Mouse (Mus musculus) MEL (cell line): ENCODE results near the gene Hcn4. TPM values are rescaled to one million over a fixed set of nuclear protein-coding genes. Genes with fewer than 3 reads are reported as not detected.

Experiments
- DNase-seq: peaks from one replicate; pipeline ENCODE4 v3.0.0; 2011; ENCODE audit warnings: low read depth, low spot score
- H3K27ac ChIP-seq: 2 replicates; pipeline ENCODE4 v1.5.1; 2012; ENCODE audit warnings: low read depth, mild to moderate bottlenecking, control low read depth, low read length, moderate library complexity; ENCODE audit not compliant: control insufficient read depth
- H3K27me3 ChIP-seq, 2 experiments: fragments of 150-350 bp in 1 of 2; sonication (generic) in 1 of 2; 2 replicates each; pipeline ENCODE4 v1.6.1; 2012; ENCODE audit warnings: low read length in 2 of 2, mild to moderate bottlenecking in 2 of 2, improper control_type of control experiment in 1 of 2, moderate library complexity in 1 of 2; ENCODE audit not compliant: insufficient read depth in 2 of 2, control insufficient read depth in 1 of 2
- H3K36me3 ChIP-seq, 2 experiments: 2 replicates each; pipeline ENCODE4 v1.6.1; 2012 to 2014; ENCODE audit warnings: low read length in 2 of 2, improper control_type of control experiment in 1 of 2, inconsistent platforms in 1 of 2, mild to moderate bottlenecking in 1 of 2; ENCODE audit not compliant: insufficient read depth in 2 of 2, control insufficient read depth in 1 of 2
- H3K4me1 ChIP-seq, 2 experiments: fragments of 150-350 bp in 1 of 2; sonication (generic) in 1 of 2; 2 replicates each; pipeline ENCODE4 v1.6.1; 2012; ENCODE audit warnings: low read length in 2 of 2, improper control_type of control experiment in 1 of 2, mild to moderate bottlenecking in 1 of 2; ENCODE audit not compliant: insufficient read depth in 2 of 2, control insufficient read depth in 1 of 2
- H3K4me3 ChIP-seq, 2 experiments: fragments of 150-350 bp in 1 of 2; sonication (generic) in 1 of 2; 2 replicates each; pipeline ENCODE4 v1.5.1; 2012; ENCODE audit warnings: low read depth in 2 of 2, low read length in 2 of 2, mild to moderate bottlenecking in 2 of 2, moderate library complexity in 2 of 2, control low read depth in 1 of 2, improper control_type of control experiment in 1 of 2; ENCODE audit not compliant: control insufficient read depth in 1 of 2, insufficient read depth in 1 of 2
- H3K79me2 ChIP-seq: 2 replicates; pipeline ENCODE4 v1.6.1; 2012; ENCODE audit warnings: mild to moderate bottlenecking, low read length, moderate library complexity; ENCODE audit not compliant: control insufficient read depth, poor library complexity, insufficient read depth
- H3K9ac ChIP-seq: 2 replicates; pipeline ENCODE4 v1.6.1; 2012; ENCODE audit warnings: low read depth, mild to moderate bottlenecking, control low read depth, low read length, moderate library complexity; ENCODE audit not compliant: control insufficient read depth, poor library complexity, severe bottlenecking
- H3K9me3 ChIP-seq: fragments of 150-350 bp; sonication (generic); replicated peaks from 2 replicates; pipeline ENCODE4 v1.6.1; 2012; ENCODE audit warnings: mild to moderate bottlenecking, low read length, improper control_type of control experiment, moderate library complexity; ENCODE audit not compliant: insufficient read depth
- BHLHE40 ChIP-seq: IDR thresholded peaks from 2 replicates; pipeline ENCODE4 v1.6.1; 2012; ENCODE audit warnings: low read depth, mild to moderate bottlenecking, inconsistent platforms, low read length, improper control_type of control experiment, borderline replicate concordance
- CHD1 ChIP-seq: IDR thresholded peaks from 2 replicates; pipeline ENCODE4 v1.6.1; 2012; ENCODE audit warnings: low read depth, mild to moderate bottlenecking, inconsistent platforms, low read length, improper control_type of control experiment
- CHD2 ChIP-seq: IDR thresholded peaks from 2 replicates; pipeline ENCODE4 v1.6.1; 2011; ENCODE audit warnings: low read length, improper control_type of control experiment
- ELF1 ChIP-seq: IDR thresholded peaks from 2 replicates; pipeline ENCODE4 v1.6.1; 2014; ENCODE audit warnings: low read depth, mild to moderate bottlenecking, inconsistent platforms, low read length, improper control_type of control experiment, moderate library complexity
- EP300 ChIP-seq, 2 experiments: IDR thresholded peaks; 2 replicates each; pipeline ENCODE4 v1.6.1; 2011; ENCODE audit warnings: improper control_type of control experiment in 2 of 2, low read length in 2 of 2, low read depth in 1 of 2, mild to moderate bottlenecking in 1 of 2
- GABPA ChIP-seq: IDR thresholded peaks from 2 replicates; pipeline ENCODE4 v1.6.1; 2012; ENCODE audit warnings: low read depth, mild to moderate bottlenecking, inconsistent platforms, low read length, improper control_type of control experiment, moderate library complexity
- JUND ChIP-seq: IDR thresholded peaks from 2 replicates; pipeline ENCODE4 v1.6.1; 2011; ENCODE audit warnings: low read depth, mild to moderate bottlenecking, improper control_type of control experiment, low read length
- MAFK ChIP-seq: IDR thresholded peaks from 2 replicates; pipeline ENCODE4 v1.6.1; 2011; ENCODE audit warnings: low read depth, mild to moderate bottlenecking, low read length, improper control_type of control experiment, borderline replicate concordance
- MAX ChIP-seq: IDR thresholded peaks from 2 replicates; pipeline ENCODE4 v1.6.1; 2011; ENCODE audit warnings: low read length, improper control_type of control experiment
- MEF2A ChIP-seq: IDR thresholded peaks from 2 replicates; pipeline ENCODE4 v1.6.1; 2014; ENCODE audit warnings: low read depth, mild to moderate bottlenecking, inconsistent platforms, low read length, improper control_type of control experiment; ENCODE audit not compliant: poor library complexity, insufficient replicate concordance, severe bottlenecking; ENCODE audit errors: extremely low read depth
- MXI1 ChIP-seq: IDR thresholded peaks from 2 replicates; pipeline ENCODE4 v1.6.1; 2011; ENCODE audit warnings: mild to moderate bottlenecking, low read depth, low read length, improper control_type of control experiment
- MYC ChIP-seq: IDR thresholded peaks from 2 replicates; pipeline ENCODE4 v1.6.1; 2011; ENCODE audit warnings: low read depth, mild to moderate bottlenecking, low read length, improper control_type of control experiment, moderate library complexity
- NELFE ChIP-seq: IDR thresholded peaks from 2 replicates; pipeline ENCODE4 v1.6.1; 2011; ENCODE audit warnings: low read depth, low read length, improper control_type of control experiment
- NRF1 ChIP-seq: IDR thresholded peaks from 2 replicates; pipeline ENCODE4 v1.6.1; 2014; ENCODE audit warnings: low read depth, mild to moderate bottlenecking, inconsistent platforms, low read length, improper control_type of control experiment, moderate library complexity; ENCODE audit not compliant: poor library complexity, insufficient read depth, severe bottlenecking
- POLR2A ChIP-seq, 2 experiments: IDR thresholded peaks; 2 replicates each; pipeline ENCODE4 v1.6.1; 2011 to 2012; ENCODE audit warnings: low read length in 2 of 2, mild to moderate bottlenecking in 2 of 2, control low read depth in 1 of 2, improper control_type of control experiment in 1 of 2, low read depth in 1 of 2, moderate library complexity in 1 of 2; ENCODE audit not compliant: control insufficient read depth in 1 of 2, insufficient read depth in 1 of 2, poor library complexity in 1 of 2
- POLR2AphosphoS2 ChIP-seq: IDR thresholded peaks from 2 replicates; pipeline ENCODE4 v1.6.1; 2011; ENCODE audit warnings: low read length, improper control_type of control experiment
- POLR2AphosphoS5 ChIP-seq: IDR thresholded peaks from 2 replicates; pipeline ENCODE4 v1.6.1; 2012; ENCODE audit warnings: low read depth, borderline replicate concordance, mild to moderate bottlenecking, inconsistent platforms, low read length, moderate library complexity, mixed read lengths
- SIN3A ChIP-seq: IDR thresholded peaks from 2 replicates; pipeline ENCODE4 v1.6.1; 2012; ENCODE audit warnings: low read length, improper control_type of control experiment, inconsistent platforms
- SMC3 ChIP-seq: IDR thresholded peaks from 2 replicates; pipeline ENCODE4 v1.6.1; 2011; ENCODE audit warnings: low read depth, low read length, improper control_type of control experiment
- TAL1 ChIP-seq: IDR thresholded peaks from 2 replicates; pipeline ENCODE4 v1.6.1; 2012; ENCODE audit warnings: mild to moderate bottlenecking, inconsistent platforms, low read length, moderate library complexity, mixed read lengths
- TBP ChIP-seq: IDR thresholded peaks from 2 replicates; pipeline ENCODE4 v1.8.0; 2011; ENCODE audit warnings: low read depth, low read length, improper control_type of control experiment
- TCF12 ChIP-seq: IDR thresholded peaks from 2 replicates; pipeline ENCODE4 v1.6.1; 2014; ENCODE audit warnings: low read depth, mild to moderate bottlenecking, inconsistent platforms, low read length, improper control_type of control experiment, moderate library complexity
- USF1 ChIP-seq: IDR thresholded peaks from 2 replicates; pipeline ENCODE4 v1.6.1; 2014; ENCODE audit warnings: low read depth, mild to moderate bottlenecking, inconsistent platforms, low read length, improper control_type of control experiment, moderate library complexity
- USF2 ChIP-seq, 2 experiments: IDR thresholded peaks; 2 replicates each; pipeline ENCODE4 v1.6.1; 2011 to 2012; ENCODE audit warnings: improper control_type of control experiment in 2 of 2, low read length in 2 of 2, borderline replicate concordance in 1 of 2, inconsistent platforms in 1 of 2, low read depth in 1 of 2, mild to moderate bottlenecking in 1 of 2; ENCODE audit not compliant: insufficient read depth in 1 of 2
- ZKSCAN1 ChIP-seq: IDR thresholded peaks from 2 replicates; pipeline ENCODE4 v1.6.1; 2012; ENCODE audit warnings: low read depth, mild to moderate bottlenecking, inconsistent platforms, low read length, improper control_type of control experiment, moderate library complexity
- ZNF384 ChIP-seq: IDR thresholded peaks from 2 replicates; pipeline ENCODE4 v1.6.1; 2012; ENCODE audit warnings: low read depth, mild to moderate bottlenecking, inconsistent platforms, low read length, improper control_type of control experiment
- polyA plus RNA-seq, 2 experiments: library from polyadenylated mRNA; stranded (reverse) in 1 of 2; unstranded in 1 of 2; fragments of >175 nt in 1 of 2; fragments of >200 nt in 1 of 2; gene quantifications; 2 replicates each; pipeline versions ENCODE4 v1.2.1 to v1.2.4; 2012; ENCODE audit warnings: low replicate concordance in 2 of 2, low read depth in 1 of 2; ENCODE audit not compliant: insufficient read length in 2 of 2, insufficient read depth in 1 of 2, missing spikeins in 1 of 2
- total RNA-seq: library from RNA; depleted of rRNA; stranded (reverse); fragments of 300-350 nt; gene quantifications from 2 replicates; pipeline ENCODE4 v1.2.3, GENCODE M21; 2012

Hcn4 gene
- total and polyA plus RNA-seq, 3 experiments: not detected

DNA sequence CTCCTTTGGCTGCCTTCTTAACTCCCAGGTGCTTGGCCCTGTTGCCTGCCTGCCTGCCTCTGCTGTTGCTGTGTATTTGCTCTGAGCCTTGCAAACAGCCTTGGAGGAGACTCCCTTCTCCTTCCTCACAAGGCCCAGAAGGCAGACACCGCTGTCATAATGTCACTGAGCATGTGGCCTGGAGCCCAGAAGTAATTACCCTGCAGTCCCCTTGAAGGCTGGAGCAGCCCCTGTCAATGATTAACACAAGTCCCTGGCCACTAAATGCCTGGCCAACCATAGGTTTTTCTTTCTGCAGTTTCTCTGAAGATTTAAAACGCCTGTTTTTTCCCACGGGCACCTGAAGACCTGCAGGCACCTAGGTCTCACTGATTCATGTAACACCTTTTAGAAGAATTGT lies 9.7 kb downstream of the Hcn4 start:
- TF ChIP-seq NRF1 (no peak), POLR2AphosphoS2 (no peak), POLR2AphosphoS5 (no peak), USF2 (IDR thresholded peaks at IDR 0.05; ENCODE audit: borderline replicate concordance in 1 of 2, insufficient read depth in 1 of 2, low read depth in 1 of 2, low read length in 2 of 2) (no peak), ELF1 (no peak), GABPA (no peak), POLR2A (IDR thresholded peaks at IDR 0.05; ENCODE audit: control insufficient read depth in 1 of 2, insufficient read depth in 1 of 2, low read depth in 1 of 2, low read length in 2 of 2, poor library complexity in 1 of 2) (no peak), ZKSCAN1 (no peak), SIN3A (no peak), MAFK (no peak), NELFE (no peak), JUND (no peak), EP300 (IDR thresholded peaks at IDR 0.05; ENCODE audit: low read depth in 1 of 2, low read length in 2 of 2) (no peak), USF1 (no peak), MAX (no peak), MEF2A (no peak), ZNF384 (no peak), SMC3 (no peak), TAL1 (no peak)
- TF ChIP-seq, all 39 proteins: peak for 0
- Histone ChIP-seq H3K27me3 (peaks cover 0 to 11% of the 10 kb centered on the region in 2 experiments; a peak in 2 of 4 replicates), H3K4me3 (no peak overlapping the region), H3K9me3 (no peaks in the 10 kb centered on the region), H3K4me1 (no peaks in the 10 kb centered on the region), H3K9ac (no peak overlapping the region), H3K27ac (no peak overlapping the region), H3K36me3 (no peaks in the 10 kb centered on the region), H3K79me2 (no peaks in the 10 kb centered on the region)
- no peak for DNase-seq

DNA sequence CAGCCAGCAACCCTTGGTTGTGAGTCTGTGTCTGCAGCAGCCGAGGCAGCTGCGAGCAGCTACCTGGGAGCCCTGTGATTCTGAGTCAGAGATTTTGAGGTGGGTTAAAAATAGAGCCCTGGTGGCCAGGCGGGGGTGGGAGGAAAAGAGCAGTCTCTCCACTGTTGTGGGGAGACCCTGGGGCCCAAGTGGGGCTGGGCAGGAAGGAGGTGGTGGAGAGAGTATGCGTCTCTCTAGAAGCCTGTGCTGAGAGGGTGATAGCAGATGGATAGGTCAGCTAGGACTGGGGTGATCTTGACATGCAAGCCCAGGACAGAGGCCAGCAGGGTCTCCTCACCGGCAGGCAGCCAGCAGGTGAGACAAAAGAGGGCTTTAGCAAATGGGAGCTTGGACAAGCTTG lies 14.0 kb downstream of the Hcn4 start:
- no peak for DNase-seq
- Histone ChIP-seq H3K36me3 (no peaks in the 10 kb centered on the region), H3K27me3 (peaks cover 0 to 11% of the 10 kb centered on the region in 2 experiments; a peak in 2 of 4 replicates), H3K4me1 (no peaks in the 10 kb centered on the region), H3K4me3 (no peak overlapping the region), H3K9ac (no peak overlapping the region), H3K27ac (no peak overlapping the region), H3K79me2 (no peaks in the 10 kb centered on the region), H3K9me3 (no peaks in the 10 kb centered on the region)
- no peak for TF ChIP-seq POLR2AphosphoS2
- TF ChIP-seq TCF12: no peak
- TF ChIP-seq SMC3: no peak
- no peak for TF ChIP-seq ELF1
- TF ChIP-seq MXI1: no peak
- TF ChIP-seq BHLHE40: no peak
- TF ChIP-seq TBP: no peak
- no peak for TF ChIP-seq JUND
- no peak for TF ChIP-seq USF1
- no peak for TF ChIP-seq SIN3A
- no peak for TF ChIP-seq CHD2
- TF ChIP-seq MYC: no peak
- no peak for TF ChIP-seq CHD1
- no peak for TF ChIP-seq MAX
- no peak for TF ChIP-seq POLR2AphosphoS5
